Mouse (Mus musculus) heart, embryonic 12.5 days (tissue): ENCODE data around the gene Plac8. TPM values are rescaled to one million over a fixed set of nuclear protein-coding genes. Genes with fewer than 3 reads are reported as not detected.

Experiments
- ATAC-seq: fragments of 200-750 bp; cut with Nextera tagmentation; 2 replicates; pipeline ENCODE4 v1.8.0; 2017; ENCODE audit warnings: moderate TSS enrichment, moderate library complexity; ENCODE audit not compliant: insufficient number of reproducible peaks, low FRiP score
- H3K27ac ChIP-seq: fragments of 300-500 bp; sonication (generic); 2 replicates; pipeline ENCODE4 v1.5.1; 2016; ENCODE audit warnings: mild to moderate bottlenecking, moderate library complexity; ENCODE audit not compliant: poor library complexity, severe bottlenecking
- H3K27me3 ChIP-seq: fragments of 300-500 bp; sonication (generic); replicated peaks from 2 replicates; pipeline ENCODE4 v1.6.1; 2016; ENCODE audit warnings: mild to moderate bottlenecking, moderate library complexity
- H3K36me3 ChIP-seq: fragments of 300-500 bp; sonication (generic); 2 replicates; pipeline ENCODE4 v1.6.1; 2016; ENCODE audit warnings: mild to moderate bottlenecking, moderate library complexity
- H3K4me1 ChIP-seq: fragments of 300-500 bp; sonication (generic); replicated peaks from 2 replicates; pipeline ENCODE4 v1.6.1; 2016; ENCODE audit warnings: mild to moderate bottlenecking
- H3K4me2 ChIP-seq: fragments of 300-500 bp; sonication (generic); 2 replicates; pipeline ENCODE4 v1.6.1; 2016; ENCODE audit warnings: mild to moderate bottlenecking, moderate library complexity
- H3K4me3 ChIP-seq: fragments of 300-500 bp; sonication (generic); 2 replicates; pipeline ENCODE4 v1.5.1; 2016; ENCODE audit warnings: mild to moderate bottlenecking
- H3K9ac ChIP-seq: fragments of 300-500 bp; sonication (generic); 2 replicates; pipeline ENCODE4 v1.6.1; 2016; ENCODE audit warnings: mild to moderate bottlenecking, moderate library complexity
- H3K9me3 ChIP-seq: fragments of 300-500 bp; sonication (generic); replicated peaks from 2 replicates; pipeline ENCODE4 v1.6.1; 2016; ENCODE audit warnings: mild to moderate bottlenecking, moderate library complexity
- WGBS: fragments of 180-500 bp; shearing (Covaris S2); methylation state at CpG from one replicate; pipeline ENCODE4 v1.1.7; 2016; 5-methylcytosine and 5-hydroxymethylcytosine counted together
- polyA plus RNA-seq: library from polyadenylated mRNA; unstranded; fragments of >200 nt; fragmentation: Nextera tagmentation; extraction: Ambion mirVana; gene quantifications from 2 replicates; pipeline ENCODE4 v1.2.1, GENCODE M21; 2016

The Plac8 gene
- polyA plus RNA-seq, 1 experiment from 2014 or later, result 4.5 TPM

DNA sequence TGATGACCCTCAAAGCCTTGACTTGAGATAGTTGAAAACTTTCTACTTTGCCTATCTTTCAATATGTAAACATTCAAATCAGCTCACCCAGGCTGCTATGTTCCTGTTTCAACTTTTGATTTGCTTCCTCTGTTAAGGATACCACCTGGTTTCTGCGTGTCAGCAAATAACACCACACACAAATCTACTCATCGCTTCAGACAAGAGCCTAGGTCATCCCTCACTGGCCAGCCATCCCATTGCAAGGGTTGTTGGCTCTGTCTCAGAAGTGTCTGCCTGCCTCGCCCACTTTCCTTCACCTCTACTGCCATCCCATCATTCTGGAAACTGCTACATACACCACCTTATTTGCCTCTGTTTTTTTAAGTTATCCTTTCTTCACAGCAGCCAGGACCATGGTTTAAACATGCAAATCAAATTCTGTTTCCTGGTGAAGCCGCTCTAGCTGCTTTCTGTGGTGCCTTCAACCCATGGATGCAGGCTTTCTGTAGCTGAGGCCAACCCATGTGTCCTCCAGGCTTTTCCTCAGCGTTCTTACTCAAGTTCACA is 6.9 kb upstream of the Plac8 start:
- ATAC-seq, result no peak
- H3K4me1 ChIP-seq, result no peaks in the 10 kb centered on the region
- 74% methylated on average over 5 of the region's 5 CpGs for WGBS
- no peak overlapping the region for H3K27ac ChIP-seq
- H3K4me3 ChIP-seq, result no peak overlapping the region
- H3K27me3 ChIP-seq, result no peaks in the 10 kb centered on the region
- no peak overlapping the region for H3K9ac ChIP-seq
- no peaks in the 10 kb centered on the region for H3K9me3 ChIP-seq
- H3K36me3 ChIP-seq, result no peaks in the 10 kb centered on the region
- no peak overlapping the region for H3K4me2 ChIP-seq

DNA sequence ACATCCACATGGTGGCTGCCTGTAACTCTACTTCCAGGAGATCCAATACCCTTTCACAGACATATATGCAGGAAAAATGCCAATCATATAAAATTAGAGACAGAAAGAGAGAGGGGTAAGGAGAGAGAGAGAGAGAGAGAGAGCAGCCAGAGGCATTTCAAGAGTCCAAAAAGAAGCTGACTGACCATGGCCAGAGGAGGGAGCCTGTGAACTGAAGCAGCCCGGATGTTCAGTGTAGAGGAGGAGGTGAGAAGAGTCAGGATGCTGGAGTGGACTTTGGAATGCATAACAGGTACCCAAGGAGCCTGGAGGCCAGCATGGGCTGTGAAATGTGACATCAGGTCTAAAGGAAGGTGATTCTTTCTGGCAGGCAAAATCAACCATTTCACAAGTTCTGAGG is 2.7 kb upstream of the Plac8 start:
- Histone ChIP-seq H3K36me3 (no peaks in the 10 kb centered on the region), H3K4me2 (no peak overlapping the region), H3K9ac (no peak overlapping the region), H3K27me3 (0 out of 2 replicates have a peak, but pooled peaks cover 4% of the 10 kb centered on the region), H3K27ac (no peak overlapping the region), H3K4me3 (no peak overlapping the region), H3K4me1 (peaks cover 11% of the 10 kb centered on the region), H3K9me3 (no peaks in the 10 kb centered on the region)
- ATAC-seq, result no peak
- WGBS, result 50% methylated on average over 1 of the region's 1 CpGs

DNA sequence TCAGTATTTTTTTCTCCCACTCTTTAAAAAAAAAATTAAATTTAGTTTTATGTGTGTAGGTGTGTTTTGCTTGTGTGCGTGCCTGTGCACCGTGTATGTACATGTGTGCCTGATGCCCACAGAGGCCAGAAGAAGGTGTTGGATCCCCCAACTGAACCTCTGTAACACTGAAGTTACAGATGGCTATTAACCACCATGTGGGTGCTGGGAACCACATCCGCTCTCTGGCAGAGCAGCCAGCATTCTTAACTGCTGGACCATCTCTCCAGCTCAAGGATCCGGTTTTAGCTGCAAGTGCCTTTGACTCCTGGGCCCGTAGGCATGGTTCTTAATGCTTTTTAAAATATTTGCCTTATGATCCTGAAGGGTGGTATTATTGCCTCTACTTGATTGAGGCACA is 1.2 kb upstream of the Plac8 start:
- WGBS, result 87% methylated on average over 5 of the region's 5 CpGs
- H3K4me2 ChIP-seq, result no peak overlapping the region
- H3K4me3 ChIP-seq, result no peak overlapping the region
- no peak overlapping the region for H3K27ac ChIP-seq
- H3K9ac ChIP-seq, result no peak overlapping the region
- 0 out of 2 replicates have a peak, but pooled peaks cover 4% of the 10 kb centered on the region for H3K27me3 ChIP-seq
- H3K36me3 ChIP-seq, result no peaks in the 10 kb centered on the region
- H3K9me3 ChIP-seq, result no peaks in the 10 kb centered on the region
- H3K4me1 ChIP-seq, result peaks cover 11% of the 10 kb centered on the region
- ATAC-seq, result no peak

DNA sequence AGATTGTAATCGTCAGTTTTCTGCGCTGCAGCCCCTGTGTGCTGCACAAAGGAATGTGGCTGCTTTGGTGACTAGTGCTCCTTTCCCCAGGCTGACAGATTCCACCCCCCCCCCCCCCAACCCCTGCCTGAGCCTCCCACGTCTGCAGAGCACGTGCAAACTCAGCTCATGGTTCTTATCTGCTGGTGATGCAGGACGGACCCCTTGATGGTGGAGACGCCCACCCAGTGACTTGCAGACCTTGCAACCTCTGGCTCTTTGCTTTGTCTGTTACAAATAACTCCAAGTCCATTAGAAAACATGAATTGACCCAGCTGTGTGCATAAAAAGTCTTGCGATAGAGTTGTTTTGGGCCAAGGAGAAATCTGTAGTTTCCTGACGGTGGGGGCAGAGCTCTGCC is 1.3 kb downstream of the Plac8 start:
- no peak overlapping the region for H3K4me3 ChIP-seq
- peak overlapping the region; percentile 49 for H3K4me2 ChIP-seq
- H3K27me3 ChIP-seq, result 0 out of 2 replicates have a peak, but pooled peaks cover 4% of the 10 kb centered on the region
- H3K36me3 ChIP-seq, result no peaks in the 10 kb centered on the region
- H3K27ac ChIP-seq, result no peak overlapping the region
- 16% methylated on average over 8 of the region's 8 CpGs for WGBS
- H3K9ac ChIP-seq, result no peak overlapping the region
- no peaks in the 10 kb centered on the region for H3K9me3 ChIP-seq
- peaks cover 11% of the 10 kb centered on the region for H3K4me1 ChIP-seq
- no peak for ATAC-seq

DNA sequence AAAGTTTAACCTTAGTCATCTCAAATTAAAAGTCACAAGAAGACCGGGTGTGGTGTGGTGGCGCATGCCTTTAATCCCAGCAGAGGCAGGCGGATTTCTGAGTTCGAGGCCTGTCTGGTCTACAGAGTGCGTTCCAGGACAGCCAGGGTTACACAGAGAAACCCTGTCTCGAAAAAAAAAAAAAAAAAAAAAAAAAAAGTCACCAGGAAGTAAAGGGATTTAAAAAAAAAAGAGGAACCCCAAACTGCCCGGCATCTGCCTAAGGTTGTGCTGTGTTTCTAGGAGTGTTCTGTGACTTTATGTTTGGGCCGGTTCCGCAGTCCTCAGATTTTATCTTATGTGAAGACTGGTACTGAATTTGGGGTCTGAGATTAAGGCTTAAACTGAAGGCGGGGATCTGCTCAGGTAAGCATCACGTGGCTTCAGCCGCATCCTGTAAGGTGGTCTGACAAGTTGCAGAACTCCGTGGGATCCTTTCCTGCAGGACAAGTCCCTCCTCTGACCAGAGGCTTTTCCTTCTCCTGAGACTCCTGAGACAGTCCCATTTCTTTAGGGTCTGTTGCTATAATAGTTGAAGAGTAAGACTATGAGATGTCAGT is 1.9 kb downstream of the Plac8 start:
- H3K27me3 ChIP-seq, result 0 out of 2 replicates have a peak, but pooled peaks cover 4% of the 10 kb centered on the region
- H3K4me2 ChIP-seq, result peak overlapping the region; percentile 49
- H3K9ac ChIP-seq, result no peak overlapping the region
- no peaks in the 10 kb centered on the region for H3K36me3 ChIP-seq
- no peak overlapping the region for H3K4me3 ChIP-seq
- 62% methylated on average over 13 of the region's 13 CpGs for WGBS
- peaks cover 11% of the 10 kb centered on the region for H3K4me1 ChIP-seq
- no peak overlapping the region for H3K27ac ChIP-seq
- ATAC-seq, result no peak
- no peaks in the 10 kb centered on the region for H3K9me3 ChIP-seq

DNA sequence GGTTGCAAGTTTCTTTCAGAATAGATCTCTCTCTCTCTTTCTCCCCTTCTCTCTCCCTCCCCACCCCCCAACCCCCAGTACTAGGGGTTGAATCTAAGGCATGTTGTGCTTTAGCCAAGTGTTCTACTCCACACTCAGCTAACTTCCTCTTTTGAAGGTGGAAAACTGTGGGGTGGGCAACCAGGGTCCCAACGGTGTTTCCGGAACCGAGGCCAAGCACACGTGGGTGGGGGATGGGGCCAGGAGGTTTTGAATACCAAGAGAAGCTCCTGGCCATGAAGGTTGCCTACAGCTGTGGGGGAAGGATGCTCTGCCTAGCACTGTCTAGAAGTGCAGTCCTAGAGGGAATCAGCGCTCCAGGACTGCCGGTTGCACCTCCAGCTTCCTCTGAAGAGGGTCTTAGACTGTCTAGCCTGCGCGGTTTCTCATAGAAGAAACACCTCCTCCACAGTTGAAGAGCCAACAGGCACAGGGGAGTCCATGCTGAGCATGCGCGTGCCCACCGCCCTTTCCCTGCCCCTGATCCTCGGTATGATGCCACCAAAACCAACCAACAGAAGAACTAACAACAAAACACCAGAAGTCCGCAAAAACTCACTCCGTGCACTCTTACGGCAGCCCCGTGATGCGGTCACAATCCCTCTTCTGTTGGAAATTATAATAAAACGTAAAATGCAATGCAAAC is 2.7 kb downstream of the Plac8 start:
- ATAC-seq, result no peak
- Histone ChIP-seq H3K9ac (no peak overlapping the region), H3K27me3 (0 out of 2 replicates have a peak, but pooled peaks cover 4% of the 10 kb centered on the region), H3K4me1 (peaks cover 11% of the 10 kb centered on the region), H3K4me3 (no peak overlapping the region), H3K4me2 (no peak overlapping the region), H3K27ac (no peak overlapping the region), H3K9me3 (no peaks in the 10 kb centered on the region), H3K36me3 (no peaks in the 10 kb centered on the region)
- 64% methylated on average over 18 of the region's 18 CpGs for WGBS

DNA sequence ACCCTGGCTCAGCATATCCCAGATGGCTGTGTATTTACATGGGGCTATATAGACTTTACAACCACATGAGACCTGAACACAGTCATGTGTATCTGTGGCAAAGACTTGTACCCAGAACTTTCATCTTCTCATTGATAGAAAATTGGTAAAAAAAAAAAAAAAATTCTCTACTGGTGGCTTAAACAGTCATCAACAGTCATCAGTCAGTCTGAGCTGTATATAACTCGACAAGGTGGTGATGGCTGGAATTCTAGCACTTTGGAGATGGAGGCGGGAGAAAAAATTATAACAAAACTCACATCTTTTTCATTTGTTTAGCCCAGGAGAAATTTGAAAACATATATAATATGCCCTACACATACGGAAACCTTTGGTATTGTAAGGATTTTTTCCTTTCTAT is 3.2 kb downstream of the Plac8 start:
- Histone ChIP-seq H3K9me3 (no peaks in the 10 kb centered on the region), H3K36me3 (no peaks in the 10 kb centered on the region), H3K27ac (no peak overlapping the region), H3K4me1 (peaks cover 11% of the 10 kb centered on the region), H3K27me3 (0 out of 2 replicates have a peak, but pooled peaks cover 4% of the 10 kb centered on the region), H3K4me2 (no peak overlapping the region), H3K9ac (no peak overlapping the region), H3K4me3 (no peak overlapping the region)
- ATAC-seq, result no peak
- 70% methylated on average over 3 of the region's 3 CpGs for WGBS

DNA sequence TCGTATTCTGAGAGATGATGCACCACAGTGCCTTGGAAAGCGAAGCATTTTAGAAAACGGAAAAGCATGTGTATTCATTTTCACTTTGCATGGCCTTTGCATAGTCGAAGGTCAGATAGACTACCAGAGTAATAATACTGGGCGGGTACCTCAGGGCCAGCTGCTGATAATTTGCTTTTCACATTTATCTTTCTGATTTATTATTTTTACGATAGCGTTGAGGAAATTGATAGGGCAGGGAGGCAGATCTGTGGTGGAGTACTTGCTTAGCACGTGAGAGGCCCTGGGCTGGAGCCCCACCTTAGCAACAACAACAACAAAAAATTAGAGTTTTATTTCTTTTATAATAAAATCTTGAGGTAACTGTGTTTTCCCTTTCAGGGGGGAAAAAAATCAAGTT is 3.9 kb downstream of the Plac8 start:
- Histone ChIP-seq H3K9ac (no peak overlapping the region), H3K27me3 (0 out of 2 replicates have a peak, but pooled peaks cover under 1% of the 10 kb centered on the region), H3K9me3 (no peaks in the 10 kb centered on the region), H3K36me3 (no peaks in the 10 kb centered on the region), H3K4me1 (peaks cover 11% of the 10 kb centered on the region), H3K27ac (no peak overlapping the region), H3K4me3 (no peak overlapping the region), H3K4me2 (no peak overlapping the region)
- ATAC-seq, result no peak
- 62% methylated on average over 8 of the region's 8 CpGs for WGBS

DNA sequence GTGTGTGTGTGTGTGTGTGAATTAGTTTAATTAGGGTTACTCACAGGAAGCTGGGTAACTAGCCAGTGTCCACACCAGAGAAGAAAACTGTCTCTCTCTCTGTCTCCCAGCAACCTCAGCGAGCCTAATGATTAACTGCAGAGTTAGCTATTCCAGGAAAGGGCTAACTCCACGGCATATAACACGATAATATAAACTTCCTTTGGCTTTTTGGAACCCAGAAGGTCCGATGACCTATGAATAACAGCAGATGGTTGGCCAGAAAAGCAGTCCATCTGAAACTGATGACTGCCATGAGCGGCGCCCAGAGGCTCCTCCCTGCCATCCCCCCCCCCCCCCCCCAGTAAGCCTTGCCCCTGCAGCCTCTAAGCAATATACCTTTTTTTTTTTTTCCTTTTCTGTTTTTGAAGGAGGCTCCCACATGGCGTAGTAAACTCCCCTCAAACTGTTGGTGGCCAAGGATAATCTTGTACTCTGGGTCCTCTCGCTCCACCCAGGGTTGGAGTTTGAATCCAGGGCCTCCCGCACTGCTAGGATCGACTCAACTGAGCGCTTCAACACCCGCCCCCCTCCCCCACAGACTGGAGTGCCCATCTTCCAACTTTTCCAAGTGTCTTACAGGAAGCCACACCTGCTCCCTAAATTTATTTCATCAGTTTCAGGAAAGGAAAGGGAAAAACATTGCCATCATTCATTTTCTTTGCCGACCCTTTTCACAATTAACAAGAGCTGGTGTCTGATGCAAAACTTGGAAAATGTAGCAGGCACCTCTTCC is 4.6 kb downstream of the Plac8 start:
- 74% methylated on average over 13 of the region's 13 CpGs for WGBS
- ATAC-seq, result no peak
- H3K27me3 ChIP-seq, result no peaks in the 10 kb centered on the region
- H3K4me1 ChIP-seq, result peaks cover 11% of the 10 kb centered on the region
- no peak overlapping the region for H3K27ac ChIP-seq
- H3K4me2 ChIP-seq, result no peak overlapping the region
- H3K4me3 ChIP-seq, result no peak overlapping the region
- H3K36me3 ChIP-seq, result no peaks in the 10 kb centered on the region
- H3K9ac ChIP-seq, result no peak overlapping the region
- H3K9me3 ChIP-seq, result no peaks in the 10 kb centered on the region

DNA sequence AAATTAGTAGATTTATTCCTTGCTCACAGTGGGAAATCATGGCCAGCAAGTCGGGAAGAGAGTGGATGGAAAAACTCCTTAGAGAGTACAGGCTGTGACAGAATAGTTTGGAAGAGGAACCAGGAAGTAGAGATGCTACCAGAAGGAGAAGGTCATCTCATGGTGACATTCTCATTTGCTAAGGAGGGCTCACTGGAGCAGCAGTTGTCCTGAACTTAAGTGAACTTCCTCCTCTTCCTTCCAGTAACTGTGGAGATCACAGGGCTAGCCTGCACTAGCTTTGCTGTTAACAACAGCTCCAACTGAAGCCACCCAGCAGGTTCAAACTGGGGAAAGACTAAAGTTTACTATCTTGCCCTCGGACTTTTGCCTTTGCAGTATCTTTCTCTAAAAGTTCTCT is 5.2 kb downstream of the Plac8 start:
- no peak overlapping the region for H3K4me3 ChIP-seq
- ATAC-seq, result no peak
- H3K4me1 ChIP-seq, result peaks cover 11% of the 10 kb centered on the region
- no peak overlapping the region for H3K27ac ChIP-seq
- H3K27me3 ChIP-seq, result no peaks in the 10 kb centered on the region
- no peaks in the 10 kb centered on the region for H3K36me3 ChIP-seq
- WGBS, result 82% methylated on average over 2 of the region's 2 CpGs
- no peaks in the 10 kb centered on the region for H3K9me3 ChIP-seq
- H3K9ac ChIP-seq, result no peak overlapping the region
- no peak overlapping the region for H3K4me2 ChIP-seq

DNA sequence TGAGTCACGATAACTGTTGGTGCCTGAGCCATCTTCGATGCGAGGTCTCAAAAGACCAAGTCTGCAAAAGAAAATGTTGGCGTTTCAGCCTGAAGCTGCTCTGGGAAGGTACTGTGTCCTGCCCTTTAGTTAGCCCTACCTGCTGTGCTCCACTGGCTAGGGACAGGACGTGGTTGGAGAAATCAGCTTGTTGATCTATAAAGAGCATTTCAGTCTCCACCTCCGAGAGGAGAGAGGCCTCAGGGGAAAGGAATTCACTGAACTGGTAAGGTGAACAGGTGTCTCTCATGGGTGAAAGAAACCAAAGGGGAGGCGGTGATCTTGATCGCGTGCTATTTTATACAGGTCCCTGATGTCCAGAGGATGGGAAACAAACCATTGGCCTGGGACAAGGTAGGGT is 9.3 kb downstream of the Plac8 start:
- WGBS, result 83% methylated on average over 9 of the region's 9 CpGs

More for the DNA sequence above, 9.3 kb downstream of the Plac8 start:
- no peaks in the 10 kb centered on the region for H3K27me3 ChIP-seq
- no peak overlapping the region for H3K27ac ChIP-seq
- H3K9ac ChIP-seq, result no peak overlapping the region
- no peak for ATAC-seq
- no peak overlapping the region for H3K4me2 ChIP-seq
- H3K4me1 ChIP-seq, result peaks cover under 1% of the 10 kb centered on the region
- H3K36me3 ChIP-seq, result no peaks in the 10 kb centered on the region
- H3K4me3 ChIP-seq, result no peak overlapping the region
- no peaks in the 10 kb centered on the region for H3K9me3 ChIP-seq
